In the genomic region with DNA sequence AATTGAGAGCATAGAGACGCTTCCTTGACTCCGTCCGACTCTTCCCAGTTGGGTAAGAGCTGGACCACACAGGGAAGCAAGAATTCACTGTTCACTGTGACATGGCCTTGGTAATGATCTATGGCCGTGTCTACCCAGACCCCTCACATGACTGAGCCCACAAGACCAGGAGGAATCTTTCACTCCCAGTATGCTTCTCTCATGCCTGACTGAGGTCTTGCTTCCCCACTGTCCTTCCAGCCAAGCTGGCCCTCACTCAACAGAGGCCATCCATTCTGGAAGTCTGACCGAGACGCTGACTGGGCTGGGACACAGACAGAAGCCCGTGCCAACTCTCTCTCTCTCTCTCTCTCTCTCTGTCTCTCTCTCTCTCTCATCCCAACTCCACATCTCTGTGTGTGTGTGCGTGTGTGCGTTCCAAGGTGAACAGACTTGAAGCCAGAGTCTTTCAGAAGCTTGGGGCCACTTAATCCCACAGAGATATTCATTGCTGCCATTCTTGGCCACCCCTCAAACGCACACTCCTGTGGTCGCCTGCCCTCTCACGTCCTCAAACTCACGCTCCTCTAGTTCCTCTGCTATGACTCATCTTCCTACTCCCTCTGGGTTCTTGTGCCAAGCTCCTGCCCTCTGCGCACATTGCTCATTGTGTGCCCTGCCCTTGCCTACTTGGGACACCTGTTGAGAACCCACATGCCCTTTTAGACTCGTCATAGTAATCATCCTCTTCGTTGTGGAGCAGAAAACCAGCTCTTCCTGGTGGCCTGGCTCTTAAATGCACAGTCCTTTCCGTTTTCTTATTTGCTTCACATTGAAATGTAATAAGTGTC, we compare ENCODE assay signal across 18 mouse cellular contexts.
A peak's percentile ranks its signal among the peaks of the same experiment; 100 is the strongest.
DNase-seq lines count a peak whose midpoint lies in the region; ATAC-seq and TF ChIP-seq lines count a peak whose summit lies in the region.
"Had no signal": no experiment of that assay in that cellular context is flagged by ENCODE, and none has a peak within 500 bp of the region (broad histone marks: within the 10 kb centered on the region; RNA-seq: fewer than 3 reads in every experiment).

No protein-coding gene starts in this region.

- H3K4me2 ChIP-seq in heart, embryonic 12.5 days: no peak overlapping the region
- H3K4me2 ChIP-seq: limb, embryonic 13.5 days; midbrain, embryonic 13.5 days had no signal

- H3K4me1 ChIP-seq in heart, embryonic 12.5 days (replicated peaks): peaks cover 4% of the 10 kb centered on the region; the same call in 1 of the 2 replicates
- H3K4me1 ChIP-seq: limb, embryonic 13.5 days; midbrain, embryonic 13.5 days had no signal

- intact Hi-C loops in heart, postnatal 36 days (cut with DNase I): no loop called here
- intact Hi-C loops in gastrocnemius, adult 2 months (cut with DNase I): no loop called here
- intact Hi-C loops in left cerebral cortex, postnatal 25 days (cut with DNase I): no loop called here

- H3K79me3 ChIP-seq in C2C12 (ENCODE audit: low read depth): no peaks in the 10 kb centered on the region

- TF ChIP-seq CTCF in C2C12 (IDR thresholded peaks at IDR 0.05; ENCODE audit: control insufficient read depth, insufficient read depth, insufficient read length): no peak
- TF ChIP-seq CTCF in gastrocnemius, adult 2 months (IDR thresholded peaks at IDR 0.05): no peak

- no peaks in the 10 kb centered on the region for H3K27me3 ChIP-seq in heart, embryonic 12.5 days (replicated peaks)
- no peaks in the 10 kb centered on the region for H3K27me3 ChIP-seq in C2C12 (ENCODE audit: control insufficient read depth, insufficient read depth, insufficient read length)
- H3K27me3 ChIP-seq: limb, embryonic 13.5 days; midbrain, embryonic 13.5 days had no signal

- no peaks in the 10 kb centered on the region for H3K9me3 ChIP-seq in heart, embryonic 12.5 days (replicated peaks)
- H3K9me3 ChIP-seq: limb, embryonic 13.5 days; midbrain, embryonic 13.5 days had no signal

- no peak for ATAC-seq in heart, embryonic 12.5 days (ENCODE audit: insufficient number of reproducible peaks, low FRiP score)
- no peak for ATAC-seq in frontal cortex, adult (ENCODE audit: low TSS enrichment)
- no peak for ATAC-seq in megakaryocyte-erythroid progenitor cell, adult 5-6 weeks (replicated peaks; ENCODE audit: low FRiP score, low TSS enrichment, poor library complexity, severe bottlenecking)
- ATAC-seq: CD4-positive, CD25-positive, alpha-beta regulatory T cell, adult 4 months; hindbrain, postnatal 0 days; midbrain, embryonic 13.5 days had no signal

- no peak overlapping the region for H3ac ChIP-seq in C2C12 (ENCODE audit: control insufficient read depth, insufficient read length, low read depth)

- H3K27ac ChIP-seq in heart, embryonic 12.5 days (ENCODE audit: poor library complexity, severe bottlenecking): no peak overlapping the region
- peak overlapping the region; percentile 61 for H3K27ac ChIP-seq in gastrocnemius, adult 2 months
- H3K27ac ChIP-seq: hindbrain, postnatal 0 days; limb, embryonic 13.5 days; midbrain, embryonic 13.5 days had no signal

- H3K36me3 ChIP-seq in heart, embryonic 12.5 days: no peaks in the 10 kb centered on the region
- H3K36me3 ChIP-seq in C2C12 (ENCODE audit: control insufficient read depth, insufficient read depth): no peaks in the 10 kb centered on the region
- H3K36me3 ChIP-seq: limb, embryonic 13.5 days; midbrain, embryonic 13.5 days had no signal

- no peak overlapping the region for H3K4me3 ChIP-seq in heart, embryonic 12.5 days
- no peak overlapping the region for H3K4me3 ChIP-seq in C2C12 (ENCODE audit: insufficient read depth, poor library complexity, severe bottlenecking)
- no peak overlapping the region for H3K4me3 ChIP-seq in gastrocnemius, adult 2 months
- H3K4me3 ChIP-seq: erythroblast, embryonic 14.5 days; limb, embryonic 13.5 days; midbrain, embryonic 13.5 days had no signal

- 86% methylated on average over 17 of the region's 17 CpGs for WGBS in heart, embryonic 12.5 days

- no peaks in the 10 kb centered on the region for H3K79me2 ChIP-seq in C2C12 (ENCODE audit: control insufficient read depth, insufficient read depth)

- H3K9ac ChIP-seq in heart, embryonic 12.5 days: no peak overlapping the region
- H3K9ac ChIP-seq: limb, embryonic 13.5 days; midbrain, embryonic 13.5 days had no signal

- DNase-seq in heart, postnatal 36 days: peak; percentile 4 to 7
- peak; percentile 45 for DNase-seq in gastrocnemius, adult 2 months
- peak; percentile 31 for DNase-seq in lung, postnatal 25 days (ENCODE audit: low spot score)
- DNase-seq in left cerebral cortex, postnatal 25 days (ENCODE audit: low spot score in 2 of 2): no peak
- DNase-seq: cerebellum, adult 8-10 months; heart, postnatal 14 days; kidney, adult 8-10 months; right cerebral cortex, postnatal 4 days; thymus, postnatal 25 days had no signal

TF ChIP-seq in C2C12, 6 proteins besides CTCF, POLR2A, EP300 and RAD21:
- TF ChIP-seq MYOD1 (IDR thresholded peaks at IDR 0.05; ENCODE audit: control insufficient read depth, insufficient read length, low read depth): peak; percentile 85
- no peak for TF ChIP-seq FOSL1 (IDR thresholded peaks at IDR 0.05; ENCODE audit: insufficient read depth, low read length, poor library complexity, severe bottlenecking)
TF ChIP-seq in C2C12: peak in this region for 1.

Comparison
In these comparisons a context has a peak if more than half of its experiments do, and no peak if none do; other contexts are left out.
1. DNase-seq: peak in heart, postnatal 36 days (2 of 2), gastrocnemius, adult 2 months (single experiment) and lung, postnatal 25 days (single experiment); none in left cerebral cortex, postnatal 25 days (0 of 2).